Mouse (Mus musculus): ENCODE measurements around the gene Leo1. TPM values are rescaled to one million over a fixed set of nuclear protein-coding genes. Genes with fewer than 3 reads are reported as not detected.

The Leo1 gene
- total and polyA plus RNA-seq, 3 experiments = 3.0 to 20.4 (median 12.4) TPM

- no peak for DNase-seq
- Histone ChIP-seq H3K79me2 (replicated peaks; ENCODE audit: control insufficient read depth, insufficient read depth, low read length) (no peaks in the 10 kb centered on the region), H3K27me3 (ENCODE audit: control insufficient read depth, insufficient read depth, low read length) (no peaks in the 10 kb centered on the region), H3K9ac (ENCODE audit: low read depth, low read length) (no peak overlapping the region), H3K4me3 (no peak overlapping the region), H3K4me1 (ENCODE audit: control insufficient read depth, insufficient read depth, low read length) (no peaks in the 10 kb centered on the region), H3K27ac (no peak overlapping the region), H3K36me3 (ENCODE audit: control insufficient read depth, insufficient read depth, low read length) (no peaks in the 10 kb centered on the region)
- WGBS = 96% methylated on average over 7 of the region's 7 CpGs
- TF ChIP-seq EP300 (IDR thresholded peaks at IDR 0.05; ENCODE audit: insufficient read depth, low read depth, low read length) = no peak
- no peak for TF ChIP-seq CTCF (IDR thresholded peaks at IDR 0.05)
- no peak for TF ChIP-seq POLR2A (IDR thresholded peaks at IDR 0.05; ENCODE audit: insufficient read depth, low read depth, low read length)
- intact Hi-C loops (cut with DNase I) = no loop called here
These were observed 57.2 kb downstream of the Leo1 start for GRCm38 (mm10) chr9:75498571-75498970.

- WGBS = 91% methylated on average over 6 of the region's 6 CpGs
- Histone ChIP-seq H3K36me3 (ENCODE audit: control insufficient read depth, insufficient read depth, low read length) (no peaks in the 10 kb centered on the region; the same call in 1 of the 2 replicates), H3K4me1 (ENCODE audit: control insufficient read depth, insufficient read depth, low read length) (no peaks in the 10 kb centered on the region), H3K79me2 (replicated peaks; ENCODE audit: control insufficient read depth, insufficient read depth, low read length) (no peaks in the 10 kb centered on the region), H3K4me3 (no peak overlapping the region), H3K9ac (ENCODE audit: low read depth, low read length) (no peak overlapping the region), H3K27me3 (ENCODE audit: control insufficient read depth, insufficient read depth, low read length) (no peaks in the 10 kb centered on the region), H3K27ac (no peak overlapping the region)
- DNase-seq = no peak
- intact Hi-C loops (cut with DNase I) = no loop called here
- no peak for TF ChIP-seq CTCF (IDR thresholded peaks at IDR 0.05)
- no peak for TF ChIP-seq EP300 (IDR thresholded peaks at IDR 0.05; ENCODE audit: insufficient read depth, low read depth, low read length)
- TF ChIP-seq POLR2A (IDR thresholded peaks at IDR 0.05; ENCODE audit: insufficient read depth, low read depth, low read length) = no peak
These were observed 63.0 kb downstream of the Leo1 start for GRCm38 (mm10) chr9:75504311-75504710.

- no peak for TF ChIP-seq CTCF (IDR thresholded peaks at IDR 0.05)
- TF ChIP-seq POLR2A (IDR thresholded peaks at IDR 0.05; ENCODE audit: insufficient read depth, low read depth, low read length) = no peak
- TF ChIP-seq EP300 (IDR thresholded peaks at IDR 0.05; ENCODE audit: insufficient read depth, low read depth, low read length) = no peak
- Histone ChIP-seq H3K27ac (no peak overlapping the region), H3K4me1 (ENCODE audit: control insufficient read depth, insufficient read depth, low read length) (no peaks in the 10 kb centered on the region), H3K27me3 (ENCODE audit: control insufficient read depth, insufficient read depth, low read length) (no peaks in the 10 kb centered on the region), H3K36me3 (ENCODE audit: control insufficient read depth, insufficient read depth, low read length) (peaks cover 7% of the 10 kb centered on the region), H3K4me3 (no peak overlapping the region), H3K9ac (ENCODE audit: low read depth, low read length) (no peak overlapping the region), H3K79me2 (replicated peaks; ENCODE audit: control insufficient read depth, insufficient read depth, low read length) (no peaks in the 10 kb centered on the region)
- 61% methylated on average over 8 of the region's 8 CpGs for WGBS
- DNase-seq = no peak
- intact Hi-C loops (cut with DNase I) = loop anchor here (5.0 kb wide), 1 partner anchor 69 kb away; the partner anchor contains the start of gene Leo1
These were observed 70.1 kb downstream of the Leo1 start for GRCm38 (mm10) chr9:75511236-75511939.

- 67% methylated on average over 12 of the region's 12 CpGs for WGBS
- DNase-seq = no peak
These were observed 74.3 kb downstream of the Leo1 start for GRCm38 (mm10) chr9:75515464-75516113.

More at GRCm38 (mm10) chr9:75515464-75516113, 74.3 kb downstream of the Leo1 start:
- no peak overlapping the region for H3K27ac ChIP-seq
- peaks cover 13% of the 10 kb centered on the region for H3K36me3 ChIP-seq (ENCODE audit: control insufficient read depth, insufficient read depth, low read length)
- TF ChIP-seq POLR2A (IDR thresholded peaks at IDR 0.05; ENCODE audit: insufficient read depth, low read depth, low read length) (no peak), CTCF (IDR thresholded peaks at IDR 0.05) (peak; percentile 88)
- H3K4me1 ChIP-seq (ENCODE audit: control insufficient read depth, insufficient read depth, low read length) = no peaks in the 10 kb centered on the region; the same call in 1 of the 2 replicates
- H3K79me2 ChIP-seq (replicated peaks; ENCODE audit: control insufficient read depth, insufficient read depth, low read length) = 0 out of 2 replicates have a peak, but pooled peaks cover 2% of the 10 kb centered on the region
- H3K4me3 ChIP-seq = no peak overlapping the region
- H3K9ac ChIP-seq (ENCODE audit: low read depth, low read length) = no peak overlapping the region
- no peaks in the 10 kb centered on the region for H3K27me3 ChIP-seq (ENCODE audit: control insufficient read depth, insufficient read depth, low read length)
- intact Hi-C loops (cut with DNase I) = loop anchor here (2.0 kb wide), 1 partner anchor 153 kb away; no protein-coding TSS in a partner anchor

Other genes with a start within 250 kb of the Leo1 start
- gene Myo5c, start 209.5 kb upstream of the Leo1 start, total RNA-seq (2021) = 1 to 10 TPM; 5.0 to 5.9 TPM
- gene Myo5c, start 209.5 kb upstream of the Leo1 start, polyA plus RNA-seq (2012; rRNA removed) = 5.1 and 9.3 TPM in 2 replicates
- gene Gnb5, start 135.2 kb upstream of the Leo1 start, total RNA-seq (2021) = 10 to 100 TPM; 23.5 to 23.9 TPM
- 33.0 and 52.8 TPM in 2 replicates for gene Gnb5, start 135.2 kb upstream of the Leo1 start, polyA plus RNA-seq (2012; rRNA removed)
- gene Bcl2l10, start 93.8 kb upstream of the Leo1 start, total RNA-seq (2021) = not detected
- 0.15 TPM in 1 of 2 replicates, not detected in the other for gene Bcl2l10, start 93.8 kb upstream of the Leo1 start, polyA plus RNA-seq (2012; rRNA removed)
- 10 to 100 TPM; 25.6 to 26.8 TPM for gene Mapk6, start 31.5 kb upstream of the Leo1 start, total RNA-seq (2021)
- gene Mapk6, start 31.5 kb upstream of the Leo1 start, polyA plus RNA-seq (2012; rRNA removed) = 11.2 and 22.3 TPM in 2 replicates
- gene Tmod3, start 118.1 kb downstream of the Leo1 start, total RNA-seq (2021) = 10 to 100 TPM; 50.1 to 63.6 TPM
- gene Tmod3, start 118.1 kb downstream of the Leo1 start, polyA plus RNA-seq (2012; rRNA removed) = 19.6 and 37.8 TPM in 2 replicates
- gene Tmod2, start 169.8 kb downstream of the Leo1 start, total RNA-seq (2021) = 1 to 10 TPM; 3.8 to 4.7 TPM
- 1.0 and 2.6 TPM in 2 replicates for gene Tmod2, start 169.8 kb downstream of the Leo1 start, polyA plus RNA-seq (2012; rRNA removed)
- 1 to 10 TPM; 6.9 to 8.5 TPM for gene Lysmd2, start 184.2 kb downstream of the Leo1 start, total RNA-seq (2021)
- 16.4 and 18.1 TPM in 2 replicates for gene Lysmd2, start 184.2 kb downstream of the Leo1 start, polyA plus RNA-seq (2012; rRNA removed)
- under 1 TPM; 0.37 to 0.43 TPM for gene Scg3, start 242.5 kb downstream of the Leo1 start, total RNA-seq (2021)
- gene Scg3, start 242.5 kb downstream of the Leo1 start, polyA plus RNA-seq (2012; rRNA removed) = 0.20 and 1.3 TPM in 2 replicates

Data from heart, adult 2 months (tissue).